Mouse (Mus musculus): Measurements from ENCODE around the gene Wbp2nl.
A peak's percentile ranks its signal among the peaks of the same experiment; 100 is the strongest.

Gene Wbp2nl

GRCm38 (mm10) chr15:82298764-82299561, at the start of gene Wbp2nl:
Gene Wbp2nl, plus strand, starts transcription at chr15:82298954.
- no peak for DNase-seq

- no peak for DNase-seq
Observed at GRCm38 (mm10) chr15:82251579-82251978, 47.2 kb upstream of the Wbp2nl start.

- no peak for DNase-seq
Observed at GRCm38 (mm10) chr15:82252097-82252496, 46.7 kb upstream of the Wbp2nl start, which contains the start of gene 1500009C09Rik. Gene 1500009C09Rik, plus strand, starts transcription at chr15:82252397.

GRCm38 (mm10) chr15:82255248-82255647, 43.5 kb upstream of the Wbp2nl start:
- no peak for DNase-seq

GRCm38 (mm10) chr15:82255944-82256383, 42.8 kb upstream of the Wbp2nl start:
- DNase-seq = no peak

GRCm38 (mm10) chr15:82259510-82259909, 39.2 kb upstream of the Wbp2nl start:
- DNase-seq = peak; percentile 70 to 76

GRCm38 (mm10) chr15:82266356-82266755, 32.4 kb upstream of the Wbp2nl start:
- DNase-seq = peak; percentile 59 to 79

GRCm38 (mm10) chr15:82268185-82268584, 30.6 kb upstream of the Wbp2nl start:
- no peak for DNase-seq

- DNase-seq = no peak
Observed at GRCm38 (mm10) chr15:82268783-82269182, 30.0 kb upstream of the Wbp2nl start.

- DNase-seq = peak; percentile 76 to 77
Observed at GRCm38 (mm10) chr15:82271201-82271600, 27.6 kb upstream of the Wbp2nl start.

GRCm38 (mm10) chr15:82272295-82272694, 26.5 kb upstream of the Wbp2nl start:
- DNase-seq = no peak

- DNase-seq = no peak
Observed at GRCm38 (mm10) chr15:82274593-82274926, 24.2 kb upstream of the Wbp2nl start, which contains the start of gene Sept3. Gene Sept3, plus strand, starts transcription at chr15:82274893.

- DNase-seq = no peak
Observed at GRCm38 (mm10) chr15:82274927-82275901, 23.5 kb upstream of the Wbp2nl start.

GRCm38 (mm10) chr15:82277591-82277990, 21.2 kb upstream of the Wbp2nl start:
- no peak for DNase-seq

GRCm38 (mm10) chr15:82280638-82281037, 18.1 kb upstream of the Wbp2nl start:
- no peak for DNase-seq

- DNase-seq = no peak
Observed at GRCm38 (mm10) chr15:82286157-82286556, 12.6 kb upstream of the Wbp2nl start.

GRCm38 (mm10) chr15:82290252-82290651, 8.5 kb upstream of the Wbp2nl start:
- no peak for DNase-seq

- no peak for DNase-seq
Observed at GRCm38 (mm10) chr15:82292851-82293250, 5.9 kb upstream of the Wbp2nl start.

GRCm38 (mm10) chr15:82293271-82293711, 5.5 kb upstream of the Wbp2nl start:
- peak in 1 of 2 experiments; percentile 45 for DNase-seq

GRCm38 (mm10) chr15:82294059-82294458, 4.7 kb upstream of the Wbp2nl start:
- no peak for DNase-seq

GRCm38 (mm10) chr15:82307107-82307506, 8.4 kb downstream of the Wbp2nl start:
- no peak for DNase-seq

GRCm38 (mm10) chr15:82308416-82308815, 9.7 kb downstream of the Wbp2nl start:
- no peak for DNase-seq

- DNase-seq = no peak
Observed at GRCm38 (mm10) chr15:82317839-82318238, 19.1 kb downstream of the Wbp2nl start.

Measured in kidney, postnatal 25 days (tissue).